In the genomic region with DNA sequence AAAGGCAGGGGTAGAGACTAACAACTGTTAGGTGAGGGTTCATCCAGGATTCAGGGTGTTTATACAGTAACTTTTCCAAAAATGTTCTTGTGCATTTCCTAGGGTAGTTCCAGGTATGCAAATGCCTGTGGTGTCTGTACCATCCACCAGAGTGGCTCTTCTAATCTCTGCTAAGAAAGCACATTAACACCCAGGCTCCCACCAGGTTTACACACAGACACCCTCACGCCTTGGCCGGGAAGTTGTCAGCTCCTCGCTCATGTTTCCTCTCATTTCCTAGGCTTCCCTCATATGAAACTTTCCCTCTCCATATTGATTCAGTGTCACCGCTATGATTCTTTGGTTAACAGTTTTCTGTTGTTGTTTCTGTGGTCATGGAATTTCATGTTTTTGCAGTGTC, we compare ENCODE assay signal across 40 mouse cellular contexts. TPM values are rescaled to one million over a fixed set of nuclear protein-coding genes. Genes with fewer than 3 reads are reported as not detected.
DNase-seq lines count a peak whose midpoint lies in the region; ATAC-seq and TF ChIP-seq lines count a peak whose summit lies in the region.
"Had no signal": no experiment of that assay in that cellular context is flagged by ENCODE, and none has a peak within 500 bp of the region (broad histone marks: within the 10 kb centered on the region; RNA-seq: fewer than 3 reads in every experiment).

No protein-coding gene starts in this region.

- ATAC-seq in forebrain, embryonic 14.5 days = no peak
- no peak for ATAC-seq in forebrain, embryonic 11.5 days (replicated peaks; ENCODE audit: low FRiP score)
- ATAC-seq in granulocyte monocyte progenitor cell, adult 5-6 weeks (replicated peaks; ENCODE audit: poor library complexity, severe bottlenecking) = no peak
- ATAC-seq: hindbrain, postnatal 0 days; intestine, embryonic 15.5 days; lung, postnatal 0 days; midbrain, embryonic 13.5 days had no signal

- no peaks in the 10 kb centered on the region for H3K9me3 ChIP-seq in forebrain, embryonic 14.5 days (replicated peaks; ENCODE audit: control insufficient read depth, low read length)
- H3K9me3 ChIP-seq in forebrain, embryonic 11.5 days (ENCODE audit: control insufficient read depth, low read length) = no peaks in the 10 kb centered on the region
- H3K9me3 ChIP-seq: G1E; heart, embryonic 10.5 days; heart, embryonic 15.5 days; hindbrain, embryonic 12.5 days; intestine, embryonic 15.5 days; limb, embryonic 10.5 days; limb, embryonic 15.5 days; liver, embryonic 13.5 days; megakaryocyte, embryonic 14.5 days; midbrain, embryonic 13.5 days had no signal

- peak overlapping the region; percentile 52; the same call in 1 of the 2 replicates for H3K27ac ChIP-seq in forebrain, embryonic 14.5 days (ENCODE audit: low read depth, low read length)
- no peak overlapping the region for H3K27ac ChIP-seq in forebrain, embryonic 11.5 days (ENCODE audit: low read depth, low read length)
- H3K27ac ChIP-seq in layer of hippocampus, adult 2 months = peak overlapping the region; percentile 87; the same call in 1 of the 2 replicates
- H3K27ac ChIP-seq: heart, embryonic 10.5 days; heart, embryonic 15.5 days; hindbrain, embryonic 12.5 days; hindbrain, postnatal 0 days; intestine, embryonic 15.5 days; kidney, postnatal 0 days; limb, embryonic 10.5 days; limb, embryonic 15.5 days; liver, embryonic 13.5 days; midbrain, embryonic 13.5 days had no signal

- H3K4me3 ChIP-seq in forebrain, embryonic 14.5 days (ENCODE audit: low read depth, low read length) = no peak overlapping the region
- no peak overlapping the region for H3K4me3 ChIP-seq in forebrain, embryonic 11.5 days (ENCODE audit: low read depth, low read length)
- H3K4me3 ChIP-seq in layer of hippocampus, adult 2 months = no peak overlapping the region
- H3K4me3 ChIP-seq: erythroblast, embryonic 14.5 days; heart, embryonic 10.5 days; heart, embryonic 15.5 days; hindbrain, embryonic 12.5 days; intestine, embryonic 15.5 days; limb, embryonic 10.5 days; limb, embryonic 15.5 days; liver, embryonic 13.5 days; megakaryocyte, embryonic 14.5 days; midbrain, embryonic 13.5 days had no signal

- peaks cover 6% of the 10 kb centered on the region; the same call in 1 of the 2 replicates for H3K4me1 ChIP-seq in forebrain, embryonic 14.5 days (ENCODE audit: control insufficient read depth, insufficient read depth, low read length)
- peaks cover 2% of the 10 kb centered on the region; the same call in 1 of the 2 replicates for H3K4me1 ChIP-seq in forebrain, embryonic 11.5 days (replicated peaks; ENCODE audit: control insufficient read depth, insufficient read depth, low read length)
- H3K4me1 ChIP-seq: heart, embryonic 10.5 days; heart, embryonic 15.5 days; hindbrain, embryonic 12.5 days; intestine, embryonic 15.5 days; limb, embryonic 15.5 days; liver, embryonic 13.5 days; megakaryocyte, embryonic 14.5 days; midbrain, embryonic 13.5 days had no signal

- H3K27me3 ChIP-seq in forebrain, embryonic 14.5 days (replicated peaks; ENCODE audit: control insufficient read depth, insufficient read depth, low read length) = no peaks in the 10 kb centered on the region
- no peaks in the 10 kb centered on the region for H3K27me3 ChIP-seq in forebrain, embryonic 11.5 days (ENCODE audit: control insufficient read depth, insufficient read depth, low read length)
- H3K27me3 ChIP-seq: hindbrain, embryonic 12.5 days; limb, embryonic 15.5 days; midbrain, embryonic 13.5 days had no signal

- no peaks in the 10 kb centered on the region for H3K36me3 ChIP-seq in forebrain, embryonic 14.5 days (ENCODE audit: control insufficient read depth, insufficient read depth, low read length)
- H3K36me3 ChIP-seq in forebrain, embryonic 11.5 days (ENCODE audit: control insufficient read depth, insufficient read depth, low read length) = no peaks in the 10 kb centered on the region
- H3K36me3 ChIP-seq: G1E; heart, embryonic 10.5 days; heart, embryonic 15.5 days; hindbrain, embryonic 12.5 days; intestine, embryonic 15.5 days; limb, embryonic 10.5 days; limb, embryonic 15.5 days; liver, embryonic 13.5 days; midbrain, embryonic 13.5 days had no signal

- WGBS in forebrain, embryonic 14.5 days = 70% methylated on average over 4 of the region's 4 CpGs
- WGBS in forebrain, embryonic 11.5 days = 84% methylated on average over 4 of the region's 4 CpGs

- TF ChIP-seq CTCF in layer of hippocampus, adult 2 months (conservative IDR thresholded peaks at IDR 0.05) = no peak

- H3K4me2 ChIP-seq in forebrain, embryonic 14.5 days (ENCODE audit: low read length) = no peak overlapping the region
- H3K4me2 ChIP-seq in forebrain, embryonic 11.5 days (ENCODE audit: low read depth, low read length, severe bottlenecking) = no peak overlapping the region
- H3K4me2 ChIP-seq: heart, embryonic 15.5 days; hindbrain, embryonic 12.5 days; intestine, embryonic 15.5 days; limb, embryonic 15.5 days; liver, embryonic 13.5 days; midbrain, embryonic 13.5 days had no signal

- H3K9ac ChIP-seq in forebrain, embryonic 14.5 days (ENCODE audit: low read length) = no peak overlapping the region; the same call in 1 of the 2 replicates
- H3K9ac ChIP-seq in forebrain, embryonic 11.5 days (ENCODE audit: low read length) = no peak overlapping the region
- H3K9ac ChIP-seq: heart, embryonic 15.5 days; hindbrain, embryonic 12.5 days; intestine, embryonic 15.5 days; limb, embryonic 15.5 days; liver, embryonic 13.5 days; midbrain, embryonic 13.5 days had no signal

- DNase-seq in forebrain, embryonic 14.5 days (ENCODE audit: low spot score) = no peak
- no peak for DNase-seq in forebrain, embryonic 11.5 days (ENCODE audit: low spot score)
- DNase-seq in layer of hippocampus, adult 2 months (ENCODE audit: low spot score in 2 of 2) = no peak
- no peak for DNase-seq in layer of hippocampus, postnatal 25 days (ENCODE audit: extremely low spot score in 1 of 2, low spot score in 1 of 2)
- peak; percentile 21 to 36 for DNase-seq in right cerebral cortex, adult 2 months (ENCODE audit: low spot score in 2 of 2)
- DNase-seq in right cerebral cortex, postnatal 10 days (ENCODE audit: low spot score in 2 of 2) = no peak
- DNase-seq: adrenal gland, adult 8-10 months; cerebellum, adult 18-20 months; cerebellum, postnatal 10 days; gastrocnemius, postnatal 10 days; kidney, adult 8-10 months; layer of hippocampus, adult 9-11 months; liver, embryonic 13.5 days; lung, adult 18-20 months; lung, postnatal 4 days; thymus, postnatal 4 days had no signal

RNA-seq across cellular contexts. Expression of gene Neurod6, which starts 2.4 kb away (rescaled TPM):
- polyA plus RNA-seq in forebrain, embryonic 14.5 days (2014; fragmentation: Nextera tagmentation; extraction: Ambion mirVana) = 448 and 466 TPM in 2 replicates
- polyA plus RNA-seq in forebrain, embryonic 11.5 days (2014; fragmentation: Nextera tagmentation; extraction: Ambion mirVana) = 7.6 and 7.8 TPM in 2 replicates
- total RNA-seq in layer of hippocampus, adult 2 months (2021) = 100 to 1,000 TPM; 170 to 200 TPM
- 100 to 1,000 TPM; 175 to 217 TPM for total RNA-seq in layer of hippocampus, postnatal 25 days (2021)
- not detected in 2 replicates for total RNA-seq in granulocyte monocyte progenitor cell, adult 5-6 weeks (2014; fragmentation: Nextera tagmentation)
- not detected in 2 replicates for total RNA-seq in granulocyte monocyte progenitor cell, adult 5-6 weeks (2017)
- total RNA-seq: adrenal gland, adult 8-10 months; common myeloid progenitor, adult 5-6 weeks; G1E; heart, postnatal 25 days; monocyte, adult 5-6 weeks had no signal
- polyA plus RNA-seq: embryonic facial prominence, embryonic 14.5 days; erythroblast, embryonic 14.5 days; G1E; gonadal fat pad, adult 2 months; heart, embryonic 10.5 days; intestine, embryonic 15.5 days; kidney, postnatal 0 days; large intestine, adult 2 months; limb, embryonic 10.5 days; limb, embryonic 15.5 days; lung, postnatal 0 days; small intestine, adult 2 months; stomach, embryonic 14.5 days; testis, adult 2 months; thymus, postnatal 0 days had no signal

Comparison
In these comparisons a context has a peak if more than half of its experiments do, and no peak if none do; other contexts are left out.
1. DNase-seq: peak in right cerebral cortex, adult 2 months (2 of 2); none in forebrain, embryonic 14.5 days (single experiment), forebrain, embryonic 11.5 days (single experiment), layer of hippocampus, adult 2 months (0 of 2), layer of hippocampus, postnatal 25 days (0 of 2) and right cerebral cortex, postnatal 10 days (0 of 2).
2. RNA of gene Neurod6, which starts 2.4 kb away (total RNA-seq): 175 to 217 TPM in layer of hippocampus, postnatal 25 days and 170 to 200 TPM in layer of hippocampus, adult 2 months; not detected in granulocyte monocyte progenitor cell, adult 5-6 weeks; every median in the first group is over 100 times any median in the second.